In genomic region chr14:56105016-56105415, GRCm38 (mm10) we compare ENCODE assay signal across 29 mouse cellular contexts. TPM values are rescaled to one million over a fixed set of nuclear protein-coding genes. Genes with fewer than 3 reads are reported as not detected.
"Had no signal": no experiment of that assay in that cellular context is flagged by ENCODE, and none has a peak within 500 bp of the region (broad histone marks: within the 10 kb centered on the region; RNA-seq: fewer than 3 reads in every experiment).

No protein-coding gene starts in this region.

- H3K4me3 ChIP-seq: left cerebral cortex, adult 2 months; liver, embryonic 13.5 days; midbrain, embryonic 12.5 days; midbrain, embryonic 15.5 days; neural tube, embryonic 12.5 days; neural tube, embryonic 15.5 days; stomach, embryonic 15.5 days had no signal

- H3K4me1 ChIP-seq: liver, embryonic 13.5 days; midbrain, embryonic 12.5 days; midbrain, embryonic 15.5 days; neural tube, embryonic 12.5 days; neural tube, embryonic 15.5 days had no signal

- H3K9ac ChIP-seq: liver, embryonic 13.5 days; midbrain, embryonic 12.5 days; midbrain, embryonic 15.5 days; neural tube, embryonic 12.5 days; neural tube, embryonic 15.5 days; stomach, embryonic 15.5 days had no signal

- H3K4me2 ChIP-seq: liver, embryonic 13.5 days; midbrain, embryonic 12.5 days; midbrain, embryonic 15.5 days; neural tube, embryonic 12.5 days; neural tube, embryonic 15.5 days; stomach, embryonic 15.5 days had no signal

- H3K9me3 ChIP-seq: liver, embryonic 13.5 days; midbrain, embryonic 12.5 days; midbrain, embryonic 15.5 days; neural tube, embryonic 12.5 days; neural tube, embryonic 15.5 days; stomach, embryonic 15.5 days had no signal

- H3K36me3 ChIP-seq: liver, embryonic 13.5 days; midbrain, embryonic 12.5 days; midbrain, embryonic 15.5 days; neural tube, embryonic 12.5 days; neural tube, embryonic 15.5 days; stomach, embryonic 15.5 days had no signal

- H3K27me3 ChIP-seq: liver, embryonic 13.5 days; midbrain, embryonic 12.5 days; midbrain, embryonic 15.5 days; neural tube, embryonic 12.5 days; neural tube, embryonic 15.5 days; stomach, embryonic 15.5 days had no signal

- DNase-seq: kidney, postnatal 36 days; layer of hippocampus, postnatal 36 days; liver, embryonic 13.5 days; lung, adult 2 months; lung, postnatal 14 days; lung, postnatal 4 days; right cerebral cortex, adult 18-20 months; right cerebral cortex, postnatal 14 days; spleen, adult 18-20 months; thymus, adult 18-20 months; thymus, postnatal 4 days had no signal

- ATAC-seq: midbrain, embryonic 15.5 days had no signal

- H3K27ac ChIP-seq: kidney, postnatal 0 days; left cerebral cortex, adult 2 months; liver, embryonic 13.5 days; midbrain, embryonic 12.5 days; midbrain, embryonic 15.5 days; neural tube, embryonic 12.5 days; neural tube, embryonic 15.5 days; stomach, embryonic 15.5 days had no signal

RNA-seq across cellular contexts. Expression of gene Ctsg, which starts 2.6 kb away (rescaled TPM):
- total RNA-seq: layer of hippocampus, adult 8-10 months; layer of hippocampus, postnatal 10 days; layer of hippocampus, postnatal 36 days; left cerebral cortex, adult 2 months; left cerebral cortex, postnatal 10 days; left cerebral cortex, postnatal 36 days; liver, adult 2 months had no signal
- polyA plus RNA-seq: kidney, embryonic 14.5 days; kidney, postnatal 0 days; limb, embryonic 11.5 days; liver, adult 2 months; lung, embryonic 16.5 days; midbrain, embryonic 12.5 days; midbrain, embryonic 15.5 days; neural tube, embryonic 12.5 days; neural tube, embryonic 15.5 days; testis, adult 2 months had no signal

RNA-seq across cellular contexts. Expression of gene Gzme, which starts 15.4 kb away (rescaled TPM):
- total RNA-seq: layer of hippocampus, adult 8-10 months; layer of hippocampus, postnatal 10 days; layer of hippocampus, postnatal 36 days; left cerebral cortex, adult 2 months; left cerebral cortex, postnatal 10 days; left cerebral cortex, postnatal 36 days; liver, adult 2 months; megakaryocyte, adult 5-6 weeks had no signal
- polyA plus RNA-seq: kidney, embryonic 14.5 days; kidney, postnatal 0 days; limb, embryonic 11.5 days; liver, adult 2 months; liver, embryonic 13.5 days; liver, embryonic 16.5 days; lung, adult 2 months; lung, embryonic 16.5 days; midbrain, embryonic 12.5 days; midbrain, embryonic 15.5 days; neural tube, embryonic 12.5 days; neural tube, embryonic 15.5 days; stomach, embryonic 15.5 days; testis, adult 2 months had no signal

RNA-seq across cellular contexts. Expression of gene Mcpt8, which starts 19.9 kb away (rescaled TPM):
- total RNA-seq: layer of hippocampus, adult 8-10 months; layer of hippocampus, postnatal 10 days; layer of hippocampus, postnatal 36 days; left cerebral cortex, adult 2 months; left cerebral cortex, postnatal 10 days; left cerebral cortex, postnatal 36 days; liver, adult 2 months had no signal
- polyA plus RNA-seq: limb, embryonic 11.5 days; liver, adult 2 months; lung, adult 2 months; midbrain, embryonic 12.5 days; midbrain, embryonic 15.5 days; neural tube, embryonic 12.5 days; testis, adult 2 months had no signal

RNA-seq across cellular contexts. Expression of gene Gzmd, which starts 27.4 kb away (rescaled TPM):
- total RNA-seq: layer of hippocampus, adult 8-10 months; layer of hippocampus, postnatal 10 days; layer of hippocampus, postnatal 36 days; left cerebral cortex, adult 2 months; left cerebral cortex, postnatal 10 days; left cerebral cortex, postnatal 36 days; liver, adult 2 months; megakaryocyte, adult 5-6 weeks had no signal
- polyA plus RNA-seq: kidney, embryonic 14.5 days; kidney, postnatal 0 days; limb, embryonic 11.5 days; liver, adult 2 months; liver, embryonic 13.5 days; liver, embryonic 16.5 days; lung, adult 2 months; lung, embryonic 16.5 days; midbrain, embryonic 12.5 days; midbrain, embryonic 15.5 days; neural tube, embryonic 12.5 days; neural tube, embryonic 15.5 days; stomach, embryonic 15.5 days; testis, adult 2 months had no signal

RNA-seq across cellular contexts. Expression of gene Mcpt4, which starts 42.9 kb away (rescaled TPM):
- total RNA-seq: layer of hippocampus, postnatal 10 days; left cerebral cortex, adult 2 months; left cerebral cortex, postnatal 10 days; left cerebral cortex, postnatal 36 days; liver, adult 2 months; megakaryocyte, adult 5-6 weeks had no signal
- polyA plus RNA-seq: kidney, embryonic 14.5 days; limb, embryonic 11.5 days; liver, adult 2 months; liver, embryonic 13.5 days; liver, embryonic 16.5 days; midbrain, embryonic 12.5 days; neural tube, embryonic 12.5 days; testis, adult 2 months had no signal
